Mouse (Mus musculus): ENCODE measurements around the gene Zbtb7a. TPM values are rescaled to one million over a fixed set of nuclear protein-coding genes. Genes with fewer than 3 reads are reported as not detected.

Gene Zbtb7a
- polyA plus RNA-seq (2012; rRNA removed): 8.3 and 9.9 TPM in 2 replicates

GRCm38 (mm10) chr10:81134966-81135681, at the start of gene Zbtb7a:
Gene Zbtb7a (plus strand): TSS chr10:81135220.

GRCm38 (mm10) chr10:81105565-81106112, 29.4 kb upstream of the Zbtb7a start, which contains the start of gene Map2k2:
Gene Map2k2 (plus strand): TSS chr10:81105915.

DNA sequence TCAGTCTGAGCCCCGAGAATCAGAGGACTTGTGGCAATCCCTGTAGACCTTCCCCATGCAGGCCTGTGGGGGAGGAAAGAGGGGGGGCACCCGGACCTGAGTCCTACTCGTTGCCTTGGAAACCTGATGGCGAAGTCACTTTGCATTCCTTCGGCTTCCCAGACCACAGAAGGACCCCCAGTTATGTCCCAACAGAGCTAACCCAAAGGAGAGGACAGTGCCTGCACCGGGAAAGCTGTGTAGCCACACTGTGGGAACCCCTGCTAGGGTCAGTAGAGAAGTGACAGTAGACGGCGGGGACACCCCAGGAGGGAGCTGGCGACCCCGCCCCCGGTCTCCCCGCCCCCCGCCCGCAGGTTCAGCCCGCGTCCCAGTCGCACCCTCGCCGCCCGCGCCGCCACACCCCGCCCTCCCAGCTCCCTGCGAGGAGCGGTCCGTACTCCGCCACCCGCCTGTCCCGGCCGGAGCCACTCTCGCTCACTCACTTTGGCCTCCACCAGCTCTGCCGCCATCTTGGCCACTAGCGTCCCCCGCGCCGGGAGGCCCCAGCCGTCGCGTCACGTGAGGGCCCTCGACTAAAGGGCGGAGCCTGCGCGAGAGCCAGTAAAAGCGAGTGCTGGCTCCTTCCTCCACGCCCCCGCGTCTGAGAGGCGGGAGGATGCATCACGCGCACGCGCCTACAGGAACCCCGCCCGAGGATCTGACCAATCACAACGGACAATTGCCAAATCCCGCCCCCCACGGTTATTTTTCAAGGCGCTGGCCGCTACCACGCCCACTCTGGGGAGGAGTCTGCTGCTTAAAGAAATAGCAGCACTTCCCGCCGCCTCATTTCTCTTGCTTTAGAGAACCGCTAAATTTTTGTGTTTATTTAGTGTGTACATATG, 32.4 kb downstream of the Zbtb7a start, which contains the start of gene Pias4:
Gene Pias4, minus strand, starts transcription at position 724 of the 887 bp plus-strand sequence.

DNA sequence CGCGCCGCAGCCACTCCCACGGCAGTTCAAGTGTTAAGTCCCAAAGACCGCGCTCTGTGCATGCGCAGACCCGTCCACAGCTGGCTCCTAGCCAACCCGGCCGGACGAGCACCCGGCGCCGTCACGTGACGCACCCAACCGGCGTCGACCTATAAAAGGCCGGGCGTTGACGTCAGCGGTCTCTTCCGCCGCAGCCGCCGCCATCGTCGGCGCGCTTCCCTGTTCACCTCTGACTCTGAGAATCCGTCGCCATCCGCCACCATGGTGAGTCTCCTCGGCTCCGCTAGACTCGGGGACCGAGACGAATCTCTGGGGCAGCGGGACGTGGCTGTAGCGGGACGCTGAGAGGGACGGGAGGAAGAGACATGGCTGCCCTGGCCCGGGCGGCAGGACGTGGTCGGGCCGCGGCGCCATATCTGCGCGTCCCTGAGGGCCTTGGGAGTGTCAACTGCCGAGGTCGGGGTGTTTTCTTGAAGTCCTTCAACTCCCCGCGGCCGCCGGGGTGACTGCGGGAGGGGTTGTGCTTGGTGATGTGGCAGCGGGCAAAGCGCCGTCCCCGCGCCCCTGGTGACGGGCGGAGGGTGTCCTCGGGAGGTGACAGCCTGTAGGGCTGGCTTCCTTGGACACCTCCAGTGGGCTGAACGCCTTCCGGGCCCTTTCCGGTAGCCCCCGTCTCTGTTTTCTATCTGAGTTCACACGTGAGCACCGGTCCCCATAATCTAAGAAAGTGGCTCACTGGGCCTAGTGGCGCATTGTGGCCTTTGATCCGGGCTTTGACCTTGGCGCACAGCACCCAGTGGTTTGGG, 41.6 kb downstream of the Zbtb7a start, which contains the start of gene Eef2:
Gene Eef2, plus strand, starts transcription at position 166 of the 806 bp plus-strand sequence.

GRCm38 (mm10) chr10:81182336-81183333, 47.6 kb downstream of the Zbtb7a start, which contains the start of gene Dapk3:
Gene Dapk3 (plus strand): TSS chr10:81183005.

DNA sequence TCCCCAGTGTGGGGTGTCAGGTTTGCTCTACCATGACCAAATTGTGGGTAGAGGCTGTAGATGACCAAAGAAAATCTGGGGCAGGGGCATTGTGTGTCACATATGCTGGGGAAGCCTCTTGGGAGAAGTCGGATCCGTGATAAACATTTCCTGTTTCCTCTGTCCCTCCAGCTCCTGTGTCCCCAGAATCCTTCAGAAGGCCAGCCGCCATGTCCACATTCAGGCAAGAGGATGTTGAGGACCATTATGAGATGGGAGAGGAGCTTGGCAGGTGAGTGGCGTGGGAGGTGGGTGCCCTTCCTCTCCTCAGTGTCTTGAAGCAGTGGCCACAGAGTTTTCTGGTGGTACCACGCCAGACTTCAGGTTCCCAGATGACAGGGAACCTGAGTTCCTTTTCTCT, 48.8 kb downstream of the Zbtb7a start, which contains the start of gene 4930442H23Rik:
Gene 4930442H23Rik, minus strand, starts transcription at position 45 of the 400 bp plus-strand sequence.

GRCm38 (mm10) chr10:81201807-81202758, 67.1 kb downstream of the Zbtb7a start, which contains the start of gene Nmrk2:
Gene Nmrk2 (minus strand): TSS chr10:81202051.

Other genes starting within 250 kb of the Zbtb7a start
- 206 and 221 TPM in 2 replicates for gene Timm13, start 234.3 kb upstream of the Zbtb7a start, polyA plus RNA-seq (2012; rRNA removed)
- 54.5 and 57.9 TPM in 2 replicates for gene Lmnb2, start 217.0 kb upstream of the Zbtb7a start, polyA plus RNA-seq (2012; rRNA removed)
- 8.2 and 10.9 TPM in 2 replicates for gene Gadd45b, start 205.1 kb upstream of the Zbtb7a start, polyA plus RNA-seq (2012; rRNA removed)
- 37.5 and 53.7 TPM in 2 replicates for gene Gng7, start 120.3 kb upstream of the Zbtb7a start, polyA plus RNA-seq (2012; rRNA removed)
- 63.0 and 72.2 TPM in 2 replicates for gene Diras1, start 109.6 kb upstream of the Zbtb7a start, polyA plus RNA-seq (2012; rRNA removed)
- 68.4 and 75.8 TPM in 2 replicates for gene Slc39a3, start 97.8 kb upstream of the Zbtb7a start, polyA plus RNA-seq (2012; rRNA removed)
- gene Sgta, start 75.0 kb upstream of the Zbtb7a start, polyA plus RNA-seq (2012; rRNA removed): 265 and 268 TPM in 2 replicates
- gene Thop1, start 65.2 kb upstream of the Zbtb7a start, polyA plus RNA-seq (2012; rRNA removed): 75.2 and 75.3 TPM in 2 replicates
- 0.40 and 0.48 TPM in 2 replicates for gene Creb3l3, start 36.3 kb upstream of the Zbtb7a start, polyA plus RNA-seq (2012; rRNA removed)
- 179 and 183 TPM in 2 replicates for gene Map2k2, start 29.3 kb upstream of the Zbtb7a start, polyA plus RNA-seq (2012; rRNA removed)
- gene Pias4, start 32.7 kb downstream of the Zbtb7a start, polyA plus RNA-seq (2012; rRNA removed): 23.5 and 28.9 TPM in 2 replicates
- 1,300 and 1,423 TPM in 2 replicates for gene Eef2, start 41.4 kb downstream of the Zbtb7a start, polyA plus RNA-seq (2012; rRNA removed)
- gene Dapk3, start 47.8 kb downstream of the Zbtb7a start, polyA plus RNA-seq (2012; rRNA removed): 67.6 and 77.1 TPM in 2 replicates
- gene 4930442H23Rik, start 48.6 kb downstream of the Zbtb7a start, polyA plus RNA-seq (2012; rRNA removed): not detected in 2 replicates
- 0.16 and 0.17 TPM in 2 replicates for gene Nmrk2, start 66.8 kb downstream of the Zbtb7a start, polyA plus RNA-seq (2012; rRNA removed)
- 163 and 174 TPM in 2 replicates for gene Atcay, start 95.6 kb downstream of the Zbtb7a start, polyA plus RNA-seq (2012; rRNA removed)
- 67.6 and 70.9 TPM in 2 replicates for gene Zfr2, start 97.9 kb downstream of the Zbtb7a start, polyA plus RNA-seq (2012; rRNA removed)
- 160 and 167 TPM in 2 replicates for gene Matk, start 117.7 kb downstream of the Zbtb7a start, polyA plus RNA-seq (2012; rRNA removed)
- 61.6 and 82.0 TPM in 2 replicates for gene Mrpl54, start 131.7 kb downstream of the Zbtb7a start, polyA plus RNA-seq (2012; rRNA removed)
- gene Apba3, start 131.7 kb downstream of the Zbtb7a start, polyA plus RNA-seq (2012; rRNA removed): 43.6 and 46.7 TPM in 2 replicates
- gene Tjp3, start 156.4 kb downstream of the Zbtb7a start, polyA plus RNA-seq (2012; rRNA removed): 4.7 and 5.7 TPM in 2 replicates
- 209 and 257 TPM in 2 replicates for gene Pip5k1c, start 157.7 kb downstream of the Zbtb7a start, polyA plus RNA-seq (2012; rRNA removed)
- 31.3 and 32.6 TPM in 2 replicates for gene Cactin, start 185.9 kb downstream of the Zbtb7a start, polyA plus RNA-seq (2012; rRNA removed)
- 2.9 and 3.2 TPM in 2 replicates for gene Tbxa2r, start 193.5 kb downstream of the Zbtb7a start, polyA plus RNA-seq (2012; rRNA removed)
- gene Gipc3, start 208.0 kb downstream of the Zbtb7a start, polyA plus RNA-seq (2012; rRNA removed): 0.08 and 0.09 TPM in 2 replicates
- gene Hmg20b, start 215.3 kb downstream of the Zbtb7a start, polyA plus RNA-seq (2012; rRNA removed): 29.3 and 32.0 TPM in 2 replicates
- gene Mfsd12, start 222.3 kb downstream of the Zbtb7a start, polyA plus RNA-seq (2012; rRNA removed): 17.9 and 18.2 TPM in 2 replicates
- gene 4930404N11Rik, start 230.6 kb downstream of the Zbtb7a start, polyA plus RNA-seq (2012; rRNA removed): 0.48 TPM in 1 of 2 replicates, not detected in the other
- gene Fzr1, start 243.3 kb downstream of the Zbtb7a start, polyA plus RNA-seq (2012; rRNA removed): 138 and 139 TPM in 2 replicates
- gene Dohh, start 249.2 kb downstream of the Zbtb7a start, polyA plus RNA-seq (2012; rRNA removed): 66.2 and 66.7 TPM in 2 replicates
- gene Gm48551, start 249.2 kb downstream of the Zbtb7a start, polyA plus RNA-seq (2012; rRNA removed): 6.6 and 8.8 TPM in 2 replicates

All from central nervous system, embryonic 18 days (tissue).